Mouse (Mus musculus) stomach, embryonic 15.5 days (tissue): Measurements from ENCODE around the gene Vps13a. TPM values are rescaled to one million over a fixed set of nuclear protein-coding genes. Genes with fewer than 3 reads are reported as not detected.

Experiments
- ATAC-seq: fragments of 200-750 bp; cut with Nextera tagmentation; 2 replicates; pipeline ENCODE4 v1.8.0; 2017; ENCODE audit warnings: low read depth, moderate number of reproducible peaks, moderate TSS enrichment; ENCODE audit not compliant: insufficient read depth, low FRiP score
- H3K27ac ChIP-seq: fragments of 300-500 bp; sonication (generic); 2 replicates; pipeline ENCODE4 v1.5.1; 2015; ENCODE audit warnings: mild to moderate bottlenecking, inconsistent platforms
- H3K27me3 ChIP-seq: fragments of 300-500 bp; sonication (generic); replicated peaks from 2 replicates; pipeline ENCODE4 v1.6.1; 2015; ENCODE audit warnings: inconsistent platforms
- H3K36me3 ChIP-seq: fragments of 300-500 bp; sonication (generic); 2 replicates; pipeline ENCODE4 v1.6.1; 2015; ENCODE audit warnings: inconsistent platforms
- H3K4me1 ChIP-seq: fragments of 300-500 bp; sonication (generic); 2 replicates; pipeline ENCODE4 v1.6.1; 2015; ENCODE audit warnings: inconsistent platforms
- H3K4me2 ChIP-seq: fragments of 300-500 bp; sonication (generic); 2 replicates; pipeline ENCODE4 v1.6.1; 2015; ENCODE audit warnings: mild to moderate bottlenecking, inconsistent platforms
- H3K4me3 ChIP-seq: fragments of 300-500 bp; sonication (generic); replicated peaks from 2 replicates; pipeline ENCODE4 v1.5.1; 2015; ENCODE audit warnings: inconsistent platforms
- H3K9ac ChIP-seq: fragments of 300-500 bp; sonication (generic); 2 replicates; pipeline ENCODE4 v1.6.1; 2015; ENCODE audit warnings: inconsistent platforms
- H3K9me3 ChIP-seq: fragments of 300-500 bp; sonication (generic); 2 replicates; pipeline ENCODE4 v1.6.1; 2016; ENCODE audit warnings: inconsistent platforms
- WGBS: fragments of 180-500 bp; shearing (Covaris S2); methylation state at CpG from one replicate; pipeline ENCODE4 v1.1.7; 2015; 5-methylcytosine and 5-hydroxymethylcytosine counted together
- polyA plus RNA-seq: library from polyadenylated mRNA; unstranded; fragments of >200 nt; fragmentation: Nextera tagmentation; extraction: Ambion mirVana; gene quantifications from 2 replicates; pipeline ENCODE4 v1.2.1, GENCODE M21; 2015

Gene Vps13a
- polyA plus RNA-seq, 1 experiment from 2014 or later = 11.2 TPM

DNA sequence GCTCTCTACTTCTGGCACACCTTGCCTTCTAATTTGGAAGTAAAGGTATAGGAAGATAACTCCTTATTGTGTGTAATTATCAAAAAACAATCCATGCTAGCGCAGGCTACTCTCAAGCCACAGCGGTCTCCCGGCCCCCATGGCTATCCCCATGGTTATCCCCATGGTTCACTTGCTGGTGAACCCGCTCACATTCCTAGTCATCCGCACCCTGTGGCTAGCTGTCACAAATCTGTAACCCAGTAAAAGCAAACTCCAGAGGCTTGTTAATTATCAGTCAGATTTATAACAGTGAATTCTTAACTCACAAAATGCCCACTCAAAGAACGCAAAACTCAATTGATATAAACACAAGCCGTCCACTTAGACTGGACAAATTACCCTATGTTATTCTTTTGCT lies 25.5 kb downstream of the Vps13a start:
- Histone ChIP-seq H3K4me3 (no peak overlapping the region), H3K9me3 (no peaks in the 10 kb centered on the region), H3K4me2 (no peak overlapping the region), H3K27me3 (no peaks in the 10 kb centered on the region), H3K27ac (no peak overlapping the region), H3K36me3 (no peaks in the 10 kb centered on the region), H3K9ac (no peak overlapping the region), H3K4me1 (no peaks in the 10 kb centered on the region)
- ATAC-seq = no peak
- 83% methylated on average over 7 of the region's 7 CpGs for WGBS

GRCm38 (mm10) chr19:16753151-16753550 lies 27.6 kb downstream of the Vps13a start:
- ATAC-seq = no peak
- Histone ChIP-seq H3K4me3 (no peak overlapping the region), H3K9ac (no peak overlapping the region), H3K9me3 (no peaks in the 10 kb centered on the region), H3K27me3 (no peaks in the 10 kb centered on the region), H3K36me3 (no peaks in the 10 kb centered on the region), H3K27ac (no peak overlapping the region), H3K4me2 (no peak overlapping the region), H3K4me1 (no peaks in the 10 kb centered on the region)
- WGBS = 71% methylated on average over 3 of the region's 3 CpGs

DNA sequence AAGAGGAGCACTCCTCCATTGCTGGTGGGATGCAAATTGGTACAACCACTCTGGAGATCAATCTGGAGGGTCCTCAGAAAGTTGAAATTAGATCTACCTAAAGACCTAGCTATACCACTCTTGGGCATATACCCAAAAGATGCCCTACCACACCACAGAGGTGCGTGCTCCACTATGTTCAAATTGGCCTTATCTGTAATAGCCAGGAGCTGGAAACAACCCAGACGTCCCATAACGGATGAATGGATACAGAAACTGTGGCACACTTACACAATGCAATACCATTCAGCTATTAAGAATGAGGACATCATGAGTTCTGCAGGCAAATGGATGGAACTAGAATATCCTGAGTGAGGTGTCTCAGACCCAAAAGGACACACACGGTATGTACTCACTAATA lies 43.9 kb downstream of the Vps13a start:
- Histone ChIP-seq H3K27ac (no peak overlapping the region), H3K9me3 (no peaks in the 10 kb centered on the region), H3K36me3 (no peaks in the 10 kb centered on the region), H3K9ac (no peak overlapping the region), H3K4me1 (no peaks in the 10 kb centered on the region), H3K27me3 (no peaks in the 10 kb centered on the region), H3K4me3 (no peak overlapping the region), H3K4me2 (no peak overlapping the region)
- ATAC-seq = no peak
- 91% methylated on average over 4 of the region's 4 CpGs for WGBS

DNA sequence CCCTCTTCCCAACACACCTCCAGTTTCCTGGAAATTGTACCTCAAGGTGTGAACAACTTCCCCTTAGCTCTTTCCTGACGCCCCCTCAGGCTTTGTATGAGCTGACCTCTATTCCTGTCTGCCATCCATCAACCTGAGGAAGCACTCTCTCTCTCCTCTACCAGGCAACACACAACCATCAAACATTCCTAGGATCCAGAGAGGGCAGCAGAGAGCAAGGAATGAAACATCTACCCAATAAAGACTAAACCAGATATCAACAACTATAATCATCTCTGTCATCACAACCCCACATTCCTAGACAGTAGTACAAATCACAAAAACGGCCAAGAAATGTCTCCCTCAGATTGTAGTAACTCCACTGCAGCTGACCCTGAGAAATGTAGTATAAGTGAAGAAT lies 52.0 kb downstream of the Vps13a start:
- Histone ChIP-seq H3K27me3 (no peaks in the 10 kb centered on the region), H3K27ac (no peak overlapping the region), H3K36me3 (no peaks in the 10 kb centered on the region), H3K4me2 (no peak overlapping the region), H3K4me1 (no peaks in the 10 kb centered on the region), H3K4me3 (no peak overlapping the region), H3K9ac (no peak overlapping the region), H3K9me3 (no peaks in the 10 kb centered on the region)
- no peak for ATAC-seq
- 39% methylated on average over 2 of the region's 2 CpGs for whole genome bisulfite sequencing

- Histone ChIP-seq H3K4me3 (no peak overlapping the region), H3K9me3 (no peaks in the 10 kb centered on the region), H3K27ac (no peak overlapping the region), H3K9ac (no peak overlapping the region), H3K36me3 (0 out of 2 replicates have a peak, but pooled peaks cover 5% of the 10 kb centered on the region), H3K27me3 (no peaks in the 10 kb centered on the region), H3K4me2 (no peak overlapping the region), H3K4me1 (no peaks in the 10 kb centered on the region)
- WGBS = 88% methylated on average over 3 of the region's 3 CpGs
- ATAC-seq = no peak
Measured at GRCm38 (mm10) chr19:16715249-16715648, 65.5 kb downstream of the Vps13a start.

GRCm38 (mm10) chr19:16701790-16702189 lies 78.9 kb downstream of the Vps13a start:
- Histone ChIP-seq H3K4me2 (no peak overlapping the region), H3K9ac (no peak overlapping the region), H3K4me1 (no peaks in the 10 kb centered on the region), H3K9me3 (no peaks in the 10 kb centered on the region), H3K36me3 (no peaks in the 10 kb centered on the region), H3K4me3 (no peak overlapping the region), H3K27ac (no peak overlapping the region), H3K27me3 (no peaks in the 10 kb centered on the region)
- no peak for ATAC-seq
- 81% methylated on average over 1 of the region's 1 CpGs for WGBS

DNA sequence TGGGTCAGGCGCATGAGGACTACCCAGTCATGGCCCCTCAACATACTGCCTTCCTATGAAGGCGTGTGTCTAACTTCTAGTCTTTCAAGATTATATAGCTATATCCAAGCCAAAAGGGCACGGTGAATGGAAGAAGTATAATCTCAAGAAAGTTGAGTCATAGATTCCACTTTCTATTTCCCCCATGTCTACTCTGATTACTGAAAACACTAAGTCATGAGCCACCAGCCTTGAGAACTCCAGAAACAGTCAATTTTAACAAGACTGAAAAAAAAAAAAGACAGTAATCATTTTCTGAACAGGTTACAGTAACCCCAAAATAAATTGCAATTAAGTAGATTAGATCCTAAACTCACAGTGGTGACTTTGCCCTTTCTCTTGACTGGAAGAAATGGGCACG lies 95.8 kb downstream of the Vps13a start:
- Histone ChIP-seq H3K4me3 (no peak overlapping the region), H3K4me2 (no peak overlapping the region), H3K36me3 (no peaks in the 10 kb centered on the region), H3K4me1 (no peaks in the 10 kb centered on the region), H3K27ac (no peak overlapping the region), H3K27me3 (no peaks in the 10 kb centered on the region), H3K9ac (no peak overlapping the region), H3K9me3 (no peaks in the 10 kb centered on the region)
- no peak for ATAC-seq
- 84% methylated on average over 4 of the region's 4 CpGs for WGBS

GRCm38 (mm10) chr19:16684210-16684609 lies 96.5 kb downstream of the Vps13a start:
- Histone ChIP-seq H3K9me3 (no peaks in the 10 kb centered on the region), H3K27ac (no peak overlapping the region), H3K9ac (no peak overlapping the region), H3K36me3 (no peaks in the 10 kb centered on the region), H3K4me3 (no peak overlapping the region), H3K27me3 (no peaks in the 10 kb centered on the region), H3K4me1 (no peaks in the 10 kb centered on the region), H3K4me2 (no peak overlapping the region)
- no peak for ATAC-seq
- WGBS = 80% methylated on average over 2 of the region's 2 CpGs

DNA sequence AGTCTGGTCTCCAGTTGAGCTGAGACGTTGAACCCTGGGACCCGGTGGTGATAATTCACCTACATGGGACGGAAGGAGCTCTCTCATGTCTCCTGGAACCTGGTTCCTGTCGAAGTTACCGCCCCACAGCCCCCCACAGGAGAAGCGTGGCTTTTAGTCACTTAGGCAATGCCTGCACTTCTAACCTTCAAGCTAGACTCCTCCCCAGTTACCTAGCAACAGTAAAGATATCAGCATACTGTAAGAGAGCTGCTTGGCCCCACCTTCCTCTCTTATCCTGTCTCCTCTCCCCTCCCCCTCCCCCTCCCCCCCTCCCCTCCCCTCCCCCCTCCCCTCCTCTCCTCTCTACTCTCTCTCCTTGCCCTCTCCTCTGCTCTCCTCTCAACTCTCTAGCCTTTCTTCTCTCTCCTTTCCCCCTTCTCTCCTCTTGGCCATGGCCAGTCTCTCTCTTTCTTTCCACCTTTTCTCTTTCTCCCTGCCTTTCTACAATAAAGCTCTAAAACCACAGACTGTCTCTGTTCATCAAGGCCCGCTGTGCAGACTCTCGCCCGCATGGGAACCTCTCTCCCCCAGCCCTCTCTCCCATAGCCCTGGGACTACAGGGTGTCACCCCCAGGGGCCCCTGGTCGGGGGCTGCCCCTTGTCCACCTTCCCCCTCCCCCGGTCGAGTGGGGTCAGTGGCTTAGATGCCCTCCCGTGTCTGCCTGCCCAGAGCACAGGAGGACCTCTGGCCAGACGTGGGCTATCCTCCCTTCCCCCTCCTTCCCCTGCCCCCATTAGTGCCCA lies 154.9 kb downstream of the Vps13a start:
- Histone ChIP-seq H3K36me3 (no peaks in the 10 kb centered on the region), H3K27ac (no peak overlapping the region), H3K9me3 (no peaks in the 10 kb centered on the region), H3K27me3 (no peaks in the 10 kb centered on the region), H3K4me1 (no peaks in the 10 kb centered on the region), H3K4me2 (no peak overlapping the region), H3K9ac (no peak overlapping the region), H3K4me3 (no peak overlapping the region)
- 30% methylated on average over 14 of the region's 14 CpGs for WGBS
- peak; percentile 83 for ATAC-seq

DNA sequence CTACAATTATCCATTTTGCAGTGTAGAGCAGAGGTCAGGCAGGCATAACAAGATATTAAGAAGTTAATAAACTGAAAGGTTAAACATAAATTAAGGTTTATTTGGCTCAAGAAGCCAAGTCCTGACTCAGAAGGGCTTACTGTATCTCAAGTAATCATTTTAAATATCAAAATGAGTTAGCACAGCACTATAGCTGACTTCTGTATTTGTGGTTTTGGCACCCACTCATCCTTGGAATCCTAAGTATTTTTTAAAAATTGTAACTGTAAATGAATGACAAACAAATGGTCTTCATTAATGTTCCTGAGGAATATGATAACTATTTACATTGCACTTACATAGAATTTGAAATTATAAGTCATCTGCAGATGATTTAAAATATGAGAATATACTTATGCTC lies 155.7 kb downstream of the Vps13a start:
- no peaks in the 10 kb centered on the region for H3K4me1 ChIP-seq
- H3K9me3 ChIP-seq = no peaks in the 10 kb centered on the region
- H3K27me3 ChIP-seq = no peaks in the 10 kb centered on the region
- H3K4me3 ChIP-seq = no peak overlapping the region
- H3K36me3 ChIP-seq = no peaks in the 10 kb centered on the region
- no peak overlapping the region for H3K4me2 ChIP-seq
- no peak overlapping the region for H3K9ac ChIP-seq
- ATAC-seq = no peak
- no peak overlapping the region for H3K27ac ChIP-seq

GRCm38 (mm10) chr19:16623154-16623553 lies 157.6 kb downstream of the Vps13a start:
- no peaks in the 10 kb centered on the region for H3K27me3 ChIP-seq
- H3K4me2 ChIP-seq = no peak overlapping the region
- no peaks in the 10 kb centered on the region for H3K9me3 ChIP-seq
- H3K4me3 ChIP-seq = no peak overlapping the region
- H3K27ac ChIP-seq = no peak overlapping the region
- ATAC-seq = no peak
- no peaks in the 10 kb centered on the region for H3K36me3 ChIP-seq
- WGBS = 80% methylated on average over 4 of the region's 4 CpGs
- H3K4me1 ChIP-seq = no peaks in the 10 kb centered on the region
- H3K9ac ChIP-seq = no peak overlapping the region

DNA sequence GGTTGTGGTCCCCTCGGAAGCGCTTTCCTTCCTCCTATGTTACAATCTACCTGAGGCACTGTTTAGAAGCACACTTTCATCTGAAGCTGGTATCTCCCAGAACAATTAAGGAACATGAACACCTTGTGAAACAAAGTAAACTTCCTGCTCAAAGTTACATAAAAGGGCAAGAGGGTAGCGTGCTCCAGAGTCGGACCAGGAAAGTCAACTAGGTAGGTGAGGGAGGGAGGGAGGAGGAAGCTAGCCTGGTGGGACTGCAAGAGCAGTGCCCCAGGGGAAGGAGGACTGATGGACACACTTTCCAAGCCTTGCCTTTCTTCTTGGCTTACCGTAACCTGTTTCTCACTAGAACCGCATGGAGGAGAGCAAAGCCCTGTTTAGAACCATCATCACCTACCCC lies 173.1 kb downstream of the Vps13a start:
- Histone ChIP-seq H3K4me3 (no peak overlapping the region), H3K27ac (no peak overlapping the region), H3K36me3 (0 out of 2 replicates have a peak, but pooled peaks cover 2% of the 10 kb centered on the region), H3K9ac (no peak overlapping the region), H3K4me2 (no peak overlapping the region), H3K4me1 (no peaks in the 10 kb centered on the region), H3K9me3 (no peaks in the 10 kb centered on the region), H3K27me3 (no peaks in the 10 kb centered on the region)
- WGBS = 78% methylated on average over 6 of the region's 6 CpGs
- ATAC-seq = no peak

GRCm38 (mm10) chr19:16602026-16602425 lies 178.7 kb downstream of the Vps13a start:
- no peak overlapping the region for H3K4me2 ChIP-seq
- no peak overlapping the region for H3K27ac ChIP-seq
- WGBS = 84% methylated on average over 8 of the region's 8 CpGs
- H3K27me3 ChIP-seq = no peaks in the 10 kb centered on the region
- no peak overlapping the region for H3K4me3 ChIP-seq
- H3K9me3 ChIP-seq = no peaks in the 10 kb centered on the region
- no peak overlapping the region for H3K9ac ChIP-seq
- no peak for ATAC-seq
- no peaks in the 10 kb centered on the region for H3K36me3 ChIP-seq
- H3K4me1 ChIP-seq = peaks cover 11% of the 10 kb centered on the region
